Mouse (Mus musculus) neural tube, embryonic 14.5 days (tissue): ENCODE results near the gene Ncor2. TPM values are rescaled to one million over a fixed set of nuclear protein-coding genes. Genes with fewer than 3 reads are reported as not detected.

Experiments used
- ATAC-seq: fragments of 200-750 bp; cut with Nextera tagmentation; 2 replicates; pipeline ENCODE4 v1.8.0; 2017; ENCODE audit warnings: low read depth, mild to moderate bottlenecking, moderate TSS enrichment, moderate library complexity
- H3K27ac ChIP-seq: fragments of 300-500 bp; sonication (generic); 2 replicates; pipeline ENCODE4 v1.5.1; 2014; ENCODE audit warnings: low read depth, mild to moderate bottlenecking, control low read depth, low read length, moderate library complexity, mixed read lengths
- H3K27me3 ChIP-seq: fragments of 300-500 bp; sonication (generic); 2 replicates; pipeline ENCODE4 v1.6.1; 2014; ENCODE audit warnings: low read length; ENCODE audit not compliant: control insufficient read depth, insufficient read depth
- H3K36me3 ChIP-seq: fragments of 300-500 bp; sonication (generic); 2 replicates; pipeline ENCODE4 v1.6.1; 2014; ENCODE audit warnings: low read length, mixed read lengths; ENCODE audit not compliant: control insufficient read depth, insufficient read depth
- H3K4me1 ChIP-seq: fragments of 300-500 bp; sonication (generic); 2 replicates; pipeline ENCODE4 v1.6.1; 2014; ENCODE audit warnings: low read length; ENCODE audit not compliant: control insufficient read depth, insufficient read depth
- H3K4me2 ChIP-seq: fragments of 300-500 bp; sonication (generic); 2 replicates; pipeline ENCODE4 v1.6.1; 2014; ENCODE audit warnings: mild to moderate bottlenecking, low read depth, low read length, control low read depth
- H3K4me3 ChIP-seq: fragments of 300-500 bp; sonication (generic); 2 replicates; pipeline ENCODE4 v1.5.1; 2014; ENCODE audit warnings: low read depth, low read length, control low read depth, mixed read lengths
- H3K9ac ChIP-seq: fragments of 300-500 bp; sonication (generic); replicated peaks from 2 replicates; pipeline ENCODE4 v1.6.1; 2014; ENCODE audit warnings: low read depth, mild to moderate bottlenecking, control low read depth, low read length, mixed read lengths
- H3K9me3 ChIP-seq: fragments of 300-500 bp; sonication (generic); 2 replicates; pipeline ENCODE4 v1.6.1; 2016; ENCODE audit warnings: low read length; ENCODE audit not compliant: control insufficient read depth
- WGBS: fragments of 180-500 bp; shearing (Covaris S2); extraction: QIAGEN DNeasy Blood & Tissue Kit; methylation state at CpG from one replicate; pipeline ENCODE4 v1.1.7; 2014; 5-methylcytosine and 5-hydroxymethylcytosine counted together
- polyA plus RNA-seq: library from polyadenylated mRNA; unstranded; fragments of >200 nt; fragmentation: Nextera tagmentation; extraction: Ambion mirVana; gene quantifications from 2 replicates; pipeline ENCODE4 v1.2.1, GENCODE M21; 2014

Ncor2 gene
- polyA plus RNA-seq, 1 experiment from 2014 or later, result 32.8 TPM

GRCm38 (mm10) chr5:124969790-124970189 lies 209.2 kb downstream of the Ncor2 start:
- no peak overlapping the region for H3K4me3 ChIP-seq
- H3K27me3 ChIP-seq, result no peaks in the 10 kb centered on the region
- no peak overlapping the region for H3K27ac ChIP-seq
- H3K36me3 ChIP-seq, result no peaks in the 10 kb centered on the region
- H3K4me2 ChIP-seq, result no peak overlapping the region
- no peaks in the 10 kb centered on the region for H3K9me3 ChIP-seq
- WGBS, result 25% methylated on average over 8 of the region's 8 CpGs
- ATAC-seq, result no peak
- no peaks in the 10 kb centered on the region for H3K4me1 ChIP-seq
- no peak overlapping the region for H3K9ac ChIP-seq

Other genes with a start within 250 kb of the Ncor2 start
- 5.6 and 6.4 TPM in 2 replicates for gene Rflna, start 176.0 kb downstream of the Ncor2 start, polyA plus RNA-seq
- 33.7 and 36.9 TPM in 2 replicates for gene Scarb1, start 161.9 kb upstream of the Ncor2 start, polyA plus RNA-seq
- gene Gm10382, start 210.1 kb upstream of the Ncor2 start, polyA plus RNA-seq, result 0.28 and 0.50 TPM in 2 replicates
- 1,368 and 1,388 TPM in 2 replicates for gene Ubc, start 211.0 kb upstream of the Ncor2 start, polyA plus RNA-seq